Mouse (Mus musculus): ENCODE measurements around the gene Klk12. TPM values are rescaled to one million over a fixed set of nuclear protein-coding genes. Genes with fewer than 3 reads are reported as not detected.

Gene Klk12
- polyA plus RNA-seq, 1 experiment, result not detected

DNA sequence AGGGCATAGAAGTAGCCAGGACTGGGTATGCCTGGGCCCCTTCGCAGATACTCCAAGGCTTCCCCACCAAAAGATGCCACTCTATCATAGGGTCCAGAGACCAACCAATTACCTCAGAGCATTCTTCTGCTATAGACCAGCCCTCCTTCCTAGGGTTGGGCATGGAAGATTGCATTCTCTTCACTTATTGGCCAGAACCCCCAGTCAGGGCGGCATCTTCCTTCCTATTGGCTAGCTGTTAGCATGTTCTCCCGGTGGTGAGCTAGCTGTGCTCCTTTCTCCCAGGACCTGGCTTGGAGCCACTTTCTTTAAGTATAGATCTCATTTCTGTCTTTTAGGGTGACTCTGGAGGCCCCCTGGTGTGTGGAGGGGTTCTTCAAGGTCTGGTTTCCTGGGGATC, 4.2 kb downstream of the Klk12 start:
- 83% methylated on average over 3 of the region's 3 CpGs for WGBS

DNA sequence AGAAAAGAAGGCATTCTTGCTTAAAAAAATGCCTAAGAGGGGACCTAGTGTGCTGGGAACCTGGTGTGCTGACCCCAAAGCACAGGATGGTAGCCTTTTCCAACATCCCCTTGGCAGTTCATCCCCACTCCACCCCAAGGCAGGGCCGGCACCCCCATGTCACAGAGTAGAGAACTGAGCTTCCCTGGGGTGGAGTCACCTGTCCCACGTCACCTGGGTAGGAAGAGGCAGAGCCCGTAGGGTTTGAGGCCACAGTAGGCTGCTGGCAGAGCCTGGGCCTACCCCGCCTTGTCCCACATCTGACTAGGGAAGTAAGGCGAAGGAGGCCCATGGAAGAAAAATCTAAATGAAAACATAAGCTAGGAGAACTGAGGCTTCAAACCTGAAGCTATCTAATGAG, 5.7 kb downstream of the Klk12 start, which contains the start of gene Klk11:
TSS of gene Klk11 (plus strand) at position 241 of the 400 bp plus-strand sequence.
- no peak for DNase-seq (ENCODE audit: low read depth in 1 of 2, low spot score in 2 of 2)
- 92% methylated on average over 5 of the region's 5 CpGs for WGBS
- Histone ChIP-seq H3K27me3 (ENCODE audit: control insufficient read depth, insufficient read depth, low read length) (no peaks in the 10 kb centered on the region), H3K4me1 (ENCODE audit: control insufficient read depth, insufficient read depth, insufficient read length) (no peaks in the 10 kb centered on the region), H3K4me3 (ENCODE audit: extremely low read depth, insufficient read depth, insufficient read length) (no peak within 1 kb of the TSS), H3K36me3 (ENCODE audit: control insufficient read depth, insufficient read depth, low read length) (no peaks in the 10 kb centered on the region), H3K27ac (ENCODE audit: insufficient read depth, low read length) (no peak within 1 kb of the TSS)
- TF ChIP-seq POLR2A (IDR thresholded peaks at IDR 0.05; ENCODE audit: low read depth, low read length), result no peak
- no peak for TF ChIP-seq CTCF (IDR thresholded peaks at IDR 0.05; ENCODE audit: extremely low read depth, insufficient read depth, insufficient read length, insufficient replicate concordance)

More for the DNA sequence above, 4.2 kb downstream of the Klk12 start:
- no peak for DNase-seq (ENCODE audit: low read depth in 1 of 2, low spot score in 2 of 2)
- TF ChIP-seq POLR2A (IDR thresholded peaks at IDR 0.05; ENCODE audit: low read depth, low read length) (no peak), CTCF (IDR thresholded peaks at IDR 0.05; ENCODE audit: extremely low read depth, insufficient read depth, insufficient read length, insufficient replicate concordance) (no peak)
- no peak overlapping the region for H3K27ac ChIP-seq (ENCODE audit: insufficient read depth, low read length)
- H3K36me3 ChIP-seq (ENCODE audit: control insufficient read depth, insufficient read depth, low read length), result no peaks in the 10 kb centered on the region
- no peaks in the 10 kb centered on the region for H3K4me1 ChIP-seq (ENCODE audit: control insufficient read depth, insufficient read depth, insufficient read length)
- no peaks in the 10 kb centered on the region for H3K27me3 ChIP-seq (ENCODE audit: control insufficient read depth, insufficient read depth, low read length)
- no peak overlapping the region for H3K4me3 ChIP-seq (ENCODE audit: extremely low read depth, insufficient read depth, insufficient read length)

DNA sequence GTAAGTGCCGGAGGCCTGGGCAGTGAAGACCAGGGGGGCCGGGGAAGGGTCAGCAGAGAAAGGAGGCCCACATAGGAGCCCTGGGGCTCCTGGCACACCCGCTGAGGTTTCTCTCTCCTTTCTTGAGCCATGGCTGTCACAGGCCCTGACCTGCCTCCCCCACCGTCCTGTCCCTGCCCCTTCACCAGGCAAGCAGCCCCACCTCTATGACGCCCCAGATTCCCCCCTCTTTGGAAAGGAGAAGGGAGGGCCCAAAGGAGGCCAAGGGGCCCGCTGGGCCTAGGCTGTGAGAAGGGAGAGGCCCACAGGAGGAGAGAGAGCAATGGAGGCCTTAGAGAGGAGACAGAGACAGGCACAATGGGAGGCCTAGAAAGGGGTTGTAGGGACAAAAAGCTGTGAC, 6.1 kb downstream of the Klk12 start:
- H3K27ac ChIP-seq (ENCODE audit: insufficient read depth, low read length), result no peak overlapping the region
- DNase-seq (ENCODE audit: low read depth in 1 of 2, low spot score in 2 of 2), result no peak
- H3K27me3 ChIP-seq (ENCODE audit: control insufficient read depth, insufficient read depth, low read length), result no peaks in the 10 kb centered on the region
- H3K36me3 ChIP-seq (ENCODE audit: control insufficient read depth, insufficient read depth, low read length), result no peaks in the 10 kb centered on the region
- WGBS, result 74% methylated on average over 6 of the region's 6 CpGs
- no peak for TF ChIP-seq CTCF (IDR thresholded peaks at IDR 0.05; ENCODE audit: extremely low read depth, insufficient read depth, insufficient read length, insufficient replicate concordance)
- no peak for TF ChIP-seq POLR2A (IDR thresholded peaks at IDR 0.05; ENCODE audit: low read depth, low read length)
- H3K4me3 ChIP-seq (ENCODE audit: extremely low read depth, insufficient read depth, insufficient read length), result no peak overlapping the region
- H3K4me1 ChIP-seq (ENCODE audit: control insufficient read depth, insufficient read depth, insufficient read length), result no peaks in the 10 kb centered on the region

DNA sequence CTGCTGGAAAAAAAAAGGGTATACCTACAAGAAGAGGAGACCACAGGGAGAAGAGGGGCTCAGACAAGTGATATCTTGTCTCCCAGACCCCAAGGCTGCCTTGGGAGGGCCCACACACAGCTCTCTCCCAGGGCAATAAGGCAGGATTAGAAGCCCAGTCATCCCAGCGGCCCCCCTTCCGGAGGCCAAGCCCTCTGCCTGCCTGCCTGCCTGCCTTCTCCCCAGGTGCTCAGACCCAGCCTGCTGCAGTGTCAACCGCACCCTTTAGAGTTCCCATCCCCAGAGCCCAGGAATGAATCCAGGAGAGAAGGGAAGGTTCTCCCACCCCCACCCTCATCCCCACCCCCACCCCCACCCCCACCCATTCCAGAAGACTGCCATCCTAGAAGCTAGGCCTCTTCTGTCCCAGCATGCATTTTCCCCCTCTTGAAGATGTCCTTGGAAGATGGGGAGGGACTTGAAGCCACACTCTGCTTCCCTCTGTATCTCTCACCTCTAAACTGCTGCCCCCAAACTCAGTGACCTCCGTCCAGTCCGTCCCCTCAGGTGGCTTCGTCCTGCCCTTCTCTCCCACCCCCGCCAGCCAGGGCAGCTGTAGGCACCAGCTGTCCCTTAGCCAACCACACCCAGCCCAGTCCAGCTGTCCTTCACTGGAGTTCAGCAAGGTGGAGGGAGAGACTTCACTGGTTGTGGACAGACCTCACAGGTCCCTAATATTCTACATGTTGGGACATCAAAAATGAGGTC, 6.8 kb downstream of the Klk12 start:
- Histone ChIP-seq H3K4me3 (ENCODE audit: extremely low read depth, insufficient read depth, insufficient read length) (no peak overlapping the region), H3K27me3 (ENCODE audit: control insufficient read depth, insufficient read depth, low read length) (no peaks in the 10 kb centered on the region), H3K4me1 (ENCODE audit: control insufficient read depth, insufficient read depth, insufficient read length) (no peaks in the 10 kb centered on the region), H3K27ac (ENCODE audit: insufficient read depth, low read length) (no peak overlapping the region), H3K36me3 (ENCODE audit: control insufficient read depth, insufficient read depth, low read length) (no peaks in the 10 kb centered on the region)
- WGBS, result 82% methylated on average over 7 of the region's 7 CpGs
- DNase-seq (ENCODE audit: low read depth in 1 of 2, low spot score in 2 of 2), result no peak
- TF ChIP-seq POLR2A (IDR thresholded peaks at IDR 0.05; ENCODE audit: low read depth, low read length), result no peak
- no peak for TF ChIP-seq CTCF (IDR thresholded peaks at IDR 0.05; ENCODE audit: extremely low read depth, insufficient read depth, insufficient read length, insufficient replicate concordance)

DNA sequence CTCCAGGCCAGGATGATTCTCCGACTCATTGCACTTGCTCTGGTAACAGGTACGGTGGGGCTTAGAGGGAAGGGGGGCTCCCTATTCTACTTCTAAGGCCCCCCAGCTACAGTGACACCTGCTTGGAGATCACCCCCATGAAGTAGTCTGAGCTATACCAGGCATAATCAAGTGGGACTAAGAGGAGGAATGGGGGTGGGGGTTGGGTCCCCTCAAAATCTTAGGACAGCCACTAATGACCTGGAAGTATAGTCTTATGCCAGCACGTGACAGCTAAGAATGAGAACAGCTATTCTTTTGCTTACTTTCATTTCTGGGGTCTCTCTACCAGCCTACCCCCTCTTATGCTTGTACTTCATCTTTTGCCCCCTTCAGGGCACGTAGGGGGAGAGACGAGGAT, 7.8 kb downstream of the Klk12 start:
- Histone ChIP-seq H3K27ac (ENCODE audit: insufficient read depth, low read length) (no peak overlapping the region), H3K36me3 (ENCODE audit: control insufficient read depth, insufficient read depth, low read length) (no peaks in the 10 kb centered on the region), H3K27me3 (ENCODE audit: control insufficient read depth, insufficient read depth, low read length) (no peaks in the 10 kb centered on the region), H3K4me1 (ENCODE audit: control insufficient read depth, insufficient read depth, insufficient read length) (no peaks in the 10 kb centered on the region), H3K4me3 (ENCODE audit: extremely low read depth, insufficient read depth, insufficient read length) (no peak overlapping the region)
- DNase-seq (ENCODE audit: low read depth in 1 of 2, low spot score in 2 of 2), result no peak
- no peak for TF ChIP-seq CTCF (IDR thresholded peaks at IDR 0.05; ENCODE audit: extremely low read depth, insufficient read depth, insufficient read length, insufficient replicate concordance)
- TF ChIP-seq POLR2A (IDR thresholded peaks at IDR 0.05; ENCODE audit: low read depth, low read length), result no peak
- WGBS, result 86% methylated on average over 5 of the region's 5 CpGs

DNA sequence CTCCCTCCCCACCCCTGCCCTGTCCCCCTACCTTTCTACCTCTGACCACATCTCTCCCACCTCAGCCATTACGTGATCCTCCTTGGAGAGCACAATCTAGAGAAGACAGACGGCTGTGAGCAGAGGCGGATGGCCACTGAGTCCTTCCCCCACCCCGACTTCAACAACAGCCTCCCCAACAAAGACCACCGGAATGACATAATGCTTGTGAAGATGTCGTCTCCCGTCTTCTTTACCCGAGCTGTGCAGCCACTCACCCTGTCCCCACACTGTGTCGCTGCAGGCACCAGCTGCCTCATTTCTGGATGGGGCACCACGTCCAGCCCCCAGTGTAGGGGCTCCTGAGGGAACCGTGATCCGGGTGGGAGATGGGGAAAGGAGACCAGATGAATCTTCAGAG, 8.7 kb downstream of the Klk12 start:
- H3K36me3 ChIP-seq (ENCODE audit: control insufficient read depth, insufficient read depth, low read length), result no peaks in the 10 kb centered on the region
- 85% methylated on average over 12 of the region's 12 CpGs for WGBS
- no peak overlapping the region for H3K27ac ChIP-seq (ENCODE audit: insufficient read depth, low read length)
- DNase-seq (ENCODE audit: low read depth in 1 of 2, low spot score in 2 of 2), result no peak
- no peaks in the 10 kb centered on the region for H3K27me3 ChIP-seq (ENCODE audit: control insufficient read depth, insufficient read depth, low read length)
- H3K4me1 ChIP-seq (ENCODE audit: control insufficient read depth, insufficient read depth, insufficient read length), result no peaks in the 10 kb centered on the region; the same call in 1 of the 2 replicates
- TF ChIP-seq CTCF (IDR thresholded peaks at IDR 0.05; ENCODE audit: extremely low read depth, insufficient read depth, insufficient read length, insufficient replicate concordance) (no peak), POLR2A (IDR thresholded peaks at IDR 0.05; ENCODE audit: low read depth, low read length) (no peak)
- no peak overlapping the region for H3K4me3 ChIP-seq (ENCODE audit: extremely low read depth, insufficient read depth, insufficient read length)
